Mouse (Mus musculus) intestine, embryonic 16.5 days (tissue): ENCODE results near the gene L1td1. TPM values are rescaled to one million over a fixed set of nuclear protein-coding genes. Genes with fewer than 3 reads are reported as not detected.
A peak's percentile ranks its signal among the peaks of the same experiment; 100 is the strongest.

Experiments
- ATAC-seq: fragments of 200-750 bp; cut with Nextera tagmentation; 2 replicates; pipeline ENCODE4 v1.8.0; 2017; ENCODE audit warnings: moderate TSS enrichment, moderate library complexity
- H3K27ac ChIP-seq: fragments of 300-500 bp; sonication (generic); 2 replicates; pipeline ENCODE4 v1.5.1; 2014; ENCODE audit warnings: mild to moderate bottlenecking, low read length
- H3K27me3 ChIP-seq: fragments of 300-500 bp; sonication (generic); replicated peaks from 2 replicates; pipeline ENCODE4 v1.6.1; 2014; ENCODE audit warnings: low read length, control low read depth, mixed read lengths; ENCODE audit not compliant: control insufficient read depth, insufficient read depth
- H3K36me3 ChIP-seq: fragments of 300-500 bp; sonication (generic); 2 replicates; pipeline ENCODE4 v1.6.1; 2014; ENCODE audit warnings: low read length, control low read depth; ENCODE audit not compliant: control insufficient read depth, insufficient read depth
- H3K4me1 ChIP-seq: fragments of 300-500 bp; sonication (generic); 2 replicates; pipeline ENCODE4 v1.6.1; 2014; ENCODE audit warnings: low read length, control low read depth, mixed read lengths; ENCODE audit not compliant: control insufficient read depth, insufficient read depth
- H3K4me2 ChIP-seq: fragments of 300-500 bp; sonication (generic); 2 replicates; pipeline ENCODE4 v1.6.1; 2014; ENCODE audit warnings: low read depth, low read length, control low read depth
- H3K4me3 ChIP-seq: fragments of 300-500 bp; sonication (generic); 2 replicates; pipeline ENCODE4 v1.5.1; 2014; ENCODE audit warnings: mild to moderate bottlenecking, low read length
- H3K9ac ChIP-seq: fragments of 300-500 bp; sonication (generic); 2 replicates; pipeline ENCODE4 v1.6.1; 2014; ENCODE audit warnings: low read depth, low read length
- H3K9me3 ChIP-seq: fragments of 300-500 bp; sonication (generic); 2 replicates; pipeline ENCODE4 v1.6.1; 2016; ENCODE audit warnings: low read length, control low read depth; ENCODE audit not compliant: control insufficient read depth
- WGBS: fragments of 180-500 bp; shearing (Covaris S2); extraction: QIAGEN DNeasy Blood & Tissue Kit; methylation state at CpG from one replicate; pipeline ENCODE4 v1.1.7; 2014; 5-methylcytosine and 5-hydroxymethylcytosine counted together
- polyA plus RNA-seq: library from polyadenylated mRNA; unstranded; fragments of >200 nt; fragmentation: Nextera tagmentation; extraction: Ambion mirVana; gene quantifications from 2 replicates; pipeline ENCODE4 v1.2.1, GENCODE M21; 2015

The L1td1 gene
- polyA plus RNA-seq, 1 experiment from 2014 or later, result 0.10 TPM

- H3K36me3 ChIP-seq, result no peaks in the 10 kb centered on the region
- whole genome bisulfite sequencing, result 64% methylated on average over 3 of the region's 3 CpGs
Observed at GRCm38 (mm10) chr4:98758872-98759518, 32.5 kb downstream of the L1td1 start.

GRCm38 (mm10) chr4:98767134-98768133, 40.9 kb downstream of the L1td1 start:
- H3K27ac ChIP-seq, result no peak overlapping the region
- peak; percentile 68 for ATAC-seq
- WGBS, result 60% methylated on average over 14 of the region's 14 CpGs

More at GRCm38 (mm10) chr4:98758872-98759518, 32.5 kb downstream of the L1td1 start:
- ATAC-seq, result no peak; the same call in 1 of the 2 replicates
- Histone ChIP-seq H3K9ac (no peak overlapping the region), H3K4me1 (peaks cover 3% of the 10 kb centered on the region; the same call in 1 of the 2 replicates), H3K4me2 (no peak overlapping the region), H3K27me3 (no peaks in the 10 kb centered on the region), H3K4me3 (no peak overlapping the region), H3K9me3 (no peaks in the 10 kb centered on the region), H3K27ac (peak overlapping the region; percentile 50)

GRCm38 (mm10) chr4:98773785-98774184, 47.3 kb downstream of the L1td1 start:
- whole genome bisulfite sequencing, result 87% methylated on average over 5 of the region's 5 CpGs
- H3K4me2 ChIP-seq, result no peak overlapping the region
- no peak for ATAC-seq
- H3K36me3 ChIP-seq, result no peaks in the 10 kb centered on the region
- H3K4me3 ChIP-seq, result no peak overlapping the region
- H3K4me1 ChIP-seq, result no peaks in the 10 kb centered on the region; the same call in 1 of the 2 replicates
- H3K27ac ChIP-seq, result no peak overlapping the region
- no peaks in the 10 kb centered on the region for H3K9me3 ChIP-seq
- no peaks in the 10 kb centered on the region; the same call in 1 of the 2 replicates for H3K27me3 ChIP-seq
- no peak overlapping the region for H3K9ac ChIP-seq

More at GRCm38 (mm10) chr4:98767134-98768133, 40.9 kb downstream of the L1td1 start:
- no peak overlapping the region for H3K9ac ChIP-seq
- no peaks in the 10 kb centered on the region for H3K9me3 ChIP-seq
- no peak overlapping the region for H3K4me3 ChIP-seq
- H3K27me3 ChIP-seq, result no peaks in the 10 kb centered on the region
- no peaks in the 10 kb centered on the region; the same call in 1 of the 2 replicates for H3K36me3 ChIP-seq
- H3K4me1 ChIP-seq, result no peaks in the 10 kb centered on the region; the same call in 1 of the 2 replicates
- H3K4me2 ChIP-seq, result no peak overlapping the region

GRCm38 (mm10) chr4:98776721-98777427, 50.3 kb downstream of the L1td1 start:
- H3K4me3 ChIP-seq, result no peak overlapping the region
- no peaks in the 10 kb centered on the region; the same call in 1 of the 2 replicates for H3K4me1 ChIP-seq
- H3K9ac ChIP-seq, result no peak overlapping the region
- no peaks in the 10 kb centered on the region for H3K36me3 ChIP-seq
- no peak for ATAC-seq
- 92% methylated on average over 10 of the region's 10 CpGs for WGBS
- H3K9me3 ChIP-seq, result no peaks in the 10 kb centered on the region
- no peaks in the 10 kb centered on the region; the same call in 1 of the 2 replicates for H3K27me3 ChIP-seq
- H3K4me2 ChIP-seq, result no peak overlapping the region
- H3K27ac ChIP-seq, result no peak overlapping the region

- no peaks in the 10 kb centered on the region for H3K9me3 ChIP-seq
- no peak for ATAC-seq
- no peak overlapping the region for H3K27ac ChIP-seq
- no peak overlapping the region for H3K4me3 ChIP-seq
- no peaks in the 10 kb centered on the region for H3K36me3 ChIP-seq
- H3K27me3 ChIP-seq, result no peaks in the 10 kb centered on the region; the same call in 1 of the 2 replicates
- no peak overlapping the region for H3K9ac ChIP-seq
- WGBS, result 75% methylated on average over 6 of the region's 6 CpGs
- H3K4me1 ChIP-seq, result no peaks in the 10 kb centered on the region; the same call in 1 of the 2 replicates
- H3K4me2 ChIP-seq, result no peak overlapping the region
Observed at GRCm38 (mm10) chr4:98777464-98777863, 50.9 kb downstream of the L1td1 start.

GRCm38 (mm10) chr4:98778219-98778618, 51.7 kb downstream of the L1td1 start:
- WGBS, result 19% methylated on average over 16 of the region's 16 CpGs
- H3K9me3 ChIP-seq, result no peaks in the 10 kb centered on the region
- no peak overlapping the region for H3K27ac ChIP-seq
- H3K36me3 ChIP-seq, result no peaks in the 10 kb centered on the region
- no peak overlapping the region for H3K4me3 ChIP-seq
- no peak for ATAC-seq
- H3K9ac ChIP-seq, result no peak overlapping the region
- no peaks in the 10 kb centered on the region; the same call in 1 of the 2 replicates for H3K27me3 ChIP-seq
- no peaks in the 10 kb centered on the region; the same call in 1 of the 2 replicates for H3K4me1 ChIP-seq
- H3K4me2 ChIP-seq, result no peak overlapping the region; the same call in 1 of the 2 replicates

GRCm38 (mm10) chr4:98785851-98786250, 59.3 kb downstream of the L1td1 start:
- no peak overlapping the region for H3K9ac ChIP-seq
- ATAC-seq, result no peak
- H3K36me3 ChIP-seq, result no peaks in the 10 kb centered on the region
- 46% methylated on average over 8 of the region's 8 CpGs for WGBS
- H3K27me3 ChIP-seq, result no peaks in the 10 kb centered on the region
- no peaks in the 10 kb centered on the region for H3K9me3 ChIP-seq
- H3K4me1 ChIP-seq, result no peaks in the 10 kb centered on the region
- no peak overlapping the region for H3K4me2 ChIP-seq
- no peak overlapping the region for H3K27ac ChIP-seq
- H3K4me3 ChIP-seq, result no peak overlapping the region

GRCm38 (mm10) chr4:98786281-98786680, 59.7 kb downstream of the L1td1 start:
- Histone ChIP-seq H3K27ac (no peak overlapping the region), H3K4me1 (no peaks in the 10 kb centered on the region), H3K9ac (no peak overlapping the region), H3K4me3 (no peak overlapping the region), H3K9me3 (no peaks in the 10 kb centered on the region), H3K4me2 (no peak overlapping the region), H3K36me3 (no peaks in the 10 kb centered on the region), H3K27me3 (no peaks in the 10 kb centered on the region)
- 48% methylated on average over 3 of the region's 3 CpGs for WGBS
- no peak for ATAC-seq
